Mouse (Mus musculus) G1E (cell line): ENCODE measurements at regions not wholly inside any gene's neighbourhood (a gene's known extent, or its start where the extent isn't known, plus 50 kb on each side); places are given as distances from the start of the nearest gene placed in this dataset.

Source experiments
- ATAC-seq: 2 replicates; pipeline ENCODE4 v1.8.0; 2016; ENCODE audit warnings: mild to moderate bottlenecking; ENCODE audit not compliant: insufficient number of reproducible peaks, poor library complexity, low FRiP score, severe bottlenecking; ENCODE audit errors: extremely low read depth
- DNase-seq: peaks from one replicate; pipeline ENCODE4 v3.0.0; 2012; ENCODE audit warnings: low spot score
- H3K27me3 ChIP-seq: 2 replicates; pipeline ENCODE4 v1.6.1; 2012; ENCODE audit warnings: mild to moderate bottlenecking, low read length, inconsistent platforms; ENCODE audit not compliant: insufficient read depth
- H3K36me3 ChIP-seq: replicated peaks from 2 replicates; pipeline ENCODE3; 2012; ENCODE audit warnings: mild to moderate bottlenecking, inconsistent platforms
- H3K4me1 ChIP-seq: 2 replicates; pipeline ENCODE4 v1.6.1; 2012; ENCODE audit warnings: low read depth, low read length, inconsistent platforms, mixed read lengths; ENCODE audit not compliant: insufficient read depth
- H3K4me3 ChIP-seq: 2 replicates; pipeline ENCODE4 v1.5.1; 2012; ENCODE audit warnings: low read depth, mild to moderate bottlenecking, inconsistent platforms, low read length, moderate library complexity, mixed read lengths
- H3K9me3 ChIP-seq: replicated peaks from 2 replicates; pipeline ENCODE4 v1.6.1; 2012; ENCODE audit warnings: inconsistent platforms
- CTCF ChIP-seq: IDR thresholded peaks from 2 replicates; pipeline ENCODE4 v1.5.1; 2012; ENCODE audit warnings: low read depth, low read length, inconsistent platforms, mixed read lengths
- GATA1 ChIP-seq: IDR thresholded peaks from 2 replicates; pipeline ENCODE4 v1.6.1; 2012; ENCODE audit warnings: borderline replicate concordance, low read length, inconsistent platforms, mixed read lengths
- GATA2 ChIP-seq: IDR thresholded peaks from 2 replicates; pipeline ENCODE4 v1.6.1; 2012; ENCODE audit warnings: low read depth, low read length, inconsistent platforms, borderline replicate concordance
- POLR2AphosphoS5 ChIP-seq: IDR thresholded peaks from 2 replicates; pipeline ENCODE4 v1.6.1; 2012; ENCODE audit warnings: low read depth, low read length, inconsistent platforms; ENCODE audit not compliant: insufficient replicate concordance
- TAL1 ChIP-seq: conservative IDR thresholded peaks from 2 replicates; pipeline ENCODE4 v1.6.1; 2012; ENCODE audit warnings: low read depth, low read length, inconsistent platforms, mixed read lengths

DNA sequence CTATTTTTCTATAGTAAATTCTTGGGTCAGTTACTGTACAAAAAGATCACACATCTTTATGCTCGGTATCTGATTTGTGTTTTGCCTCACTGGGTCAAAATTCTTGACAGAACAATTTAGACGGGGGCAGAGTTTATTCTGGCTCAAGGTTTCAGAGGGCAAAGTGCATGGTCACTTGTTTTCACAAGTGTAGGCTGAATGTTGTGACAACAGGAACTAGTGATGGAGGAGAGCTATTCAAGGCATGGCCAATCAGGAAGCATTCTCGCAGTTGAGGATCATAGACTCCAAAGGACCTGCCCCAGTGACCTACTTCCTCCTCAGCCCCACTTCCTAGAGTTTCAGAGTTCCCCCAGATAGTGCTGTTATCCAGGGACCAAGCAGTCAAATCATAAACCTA lies 639.1 kb downstream of the Sox6 start:
- Histone ChIP-seq H3K4me3 (no peak overlapping the region), H3K27me3 (no peaks in the 10 kb centered on the region; the same call in 1 of the 2 replicates), H3K9me3 (no peaks in the 10 kb centered on the region), H3K36me3 (no peaks in the 10 kb centered on the region), H3K4me1 (no peaks in the 10 kb centered on the region)
- TF ChIP-seq GATA2 (no peak), CTCF (no peak), POLR2AphosphoS5 (no peak), GATA1 (no peak), TAL1 (no peak)
- DNase-seq (no peak), ATAC-seq (no peak)

GRCm38 (mm10) chr7:115407889-115408288 lies 630.7 kb downstream of the Sox6 start:
- Histone ChIP-seq H3K4me1 (peaks cover 2% of the 10 kb centered on the region; the same call in 1 of the 2 replicates), H3K36me3 (no peaks in the 10 kb centered on the region), H3K9me3 (no peaks in the 10 kb centered on the region), H3K4me3 (no peak overlapping the region), H3K27me3 (peaks cover 14% of the 10 kb centered on the region)
- no peak for TF ChIP-seq CTCF
- no peak for TF ChIP-seq POLR2AphosphoS5
- no peak for TF ChIP-seq GATA2
- no peak for TF ChIP-seq GATA1
- TF ChIP-seq TAL1, result no peak
- no peak for ATAC-seq
- no peak for DNase-seq

DNA sequence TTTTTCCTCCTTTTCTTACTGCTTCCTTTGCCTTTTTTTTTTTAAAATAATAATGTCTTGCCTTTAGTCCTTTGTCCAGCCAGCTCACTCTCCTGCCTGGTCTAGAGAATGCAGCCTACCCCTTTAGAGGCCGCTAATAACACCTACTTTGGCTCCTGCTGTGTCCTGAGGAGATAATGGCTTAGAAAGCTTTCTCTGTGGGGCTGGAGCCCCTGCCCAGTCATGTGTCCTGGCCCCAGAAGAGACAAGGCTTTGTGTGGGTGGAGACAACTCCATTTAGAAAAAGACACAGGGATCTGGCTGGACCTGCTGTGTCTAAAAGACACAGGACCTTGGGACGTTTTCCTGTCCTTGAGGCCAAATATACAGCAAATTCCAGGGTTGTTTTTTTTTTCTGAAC lies 629.7 kb downstream of the Sox6 start:
- Histone ChIP-seq H3K4me3 (no peak overlapping the region), H3K9me3 (no peaks in the 10 kb centered on the region), H3K36me3 (no peaks in the 10 kb centered on the region), H3K4me1 (peaks cover 2% of the 10 kb centered on the region; the same call in 1 of the 2 replicates), H3K27me3 (peaks cover 14% of the 10 kb centered on the region)
- TF ChIP-seq GATA2 (no peak), CTCF (no peak), TAL1 (no peak), GATA1 (no peak), POLR2AphosphoS5 (no peak)
- no peak for DNase-seq
- ATAC-seq, result no peak

- ATAC-seq, result no peak
- H3K9me3 ChIP-seq, result no peaks in the 10 kb centered on the region
- H3K4me1 ChIP-seq, result peaks cover 2% of the 10 kb centered on the region; the same call in 1 of the 2 replicates
- H3K27me3 ChIP-seq, result peaks cover 18% of the 10 kb centered on the region
- TF ChIP-seq GATA1 (no peak), CTCF (no peak), GATA2 (no peak), POLR2AphosphoS5 (no peak), TAL1 (no peak)
- no peak for DNase-seq
- no peak overlapping the region for H3K4me3 ChIP-seq
- no peaks in the 10 kb centered on the region for H3K36me3 ChIP-seq
Measured at GRCm38 (mm10) chr7:115410501-115411230, 627.9 kb downstream of the Sox6 start.

- no peaks in the 10 kb centered on the region for H3K9me3 ChIP-seq
- DNase-seq, result no peak
- TF ChIP-seq CTCF (no peak), GATA1 (no peak), GATA2 (no peak)
- ATAC-seq, result no peak
- peaks cover 2% of the 10 kb centered on the region; the same call in 1 of the 2 replicates for H3K4me1 ChIP-seq
- H3K27me3 ChIP-seq, result peaks cover 21% of the 10 kb centered on the region
- no peaks in the 10 kb centered on the region for H3K36me3 ChIP-seq
- no peak overlapping the region for H3K4me3 ChIP-seq
Measured at GRCm38 (mm10) chr7:115411456-115411855, 627.1 kb downstream of the Sox6 start.

DNA sequence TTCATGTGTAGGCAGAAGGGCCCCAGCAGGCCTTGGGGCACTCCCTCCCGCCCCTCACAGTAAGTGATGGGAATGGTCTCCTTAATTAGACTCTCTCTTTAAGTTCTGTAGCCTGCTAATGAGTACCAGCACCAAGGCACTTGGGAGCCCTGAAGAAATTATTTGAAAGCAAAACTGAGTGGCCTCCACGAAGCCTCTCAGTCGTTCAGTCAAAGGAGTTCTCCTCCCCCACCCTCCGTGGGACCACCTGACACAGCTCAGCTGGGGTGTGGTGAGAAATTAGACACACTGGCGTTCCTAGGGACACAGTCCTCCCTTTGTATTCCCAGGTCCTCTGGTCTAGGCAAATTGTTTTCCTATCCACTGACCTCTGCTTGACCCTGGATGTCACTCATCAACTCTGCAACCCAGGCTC lies 623.4 kb downstream of the Sox6 start:
- no peaks in the 10 kb centered on the region for H3K36me3 ChIP-seq
- ATAC-seq (no peak), DNase-seq (no peak)
- no peaks in the 10 kb centered on the region for H3K9me3 ChIP-seq
- H3K4me3 ChIP-seq, result no peak overlapping the region
- H3K27me3 ChIP-seq, result peaks cover 18% of the 10 kb centered on the region
- no peak for TF ChIP-seq GATA1
- no peak for TF ChIP-seq POLR2AphosphoS5
- TF ChIP-seq GATA2, result no peak
- no peak for TF ChIP-seq TAL1
- no peak for TF ChIP-seq CTCF
- no peaks in the 10 kb centered on the region for H3K4me1 ChIP-seq
